ENCODE assay signal across 13 mouse cellular contexts in genomic region chr5:4877131-4877631, GRCm38 (mm10).
DNase-seq lines count a peak whose midpoint lies in the region; ATAC-seq lines count a peak whose summit lies in the region.
"Had no signal": no experiment of that assay in that cellular context is flagged by ENCODE, and none has a peak within 500 bp of the region (broad histone marks: within the 10 kb centered on the region; RNA-seq: fewer than 3 reads in every experiment).

No protein-coding gene starts in this region.

- H3K27ac ChIP-seq in embryonic facial prominence, embryonic 15.5 days (replicated peaks) = no peak overlapping the region
- H3K27ac ChIP-seq in hindbrain, embryonic 14.5 days = peak overlapping the region; percentile 77
- H3K27ac ChIP-seq in neural tube, embryonic 15.5 days (replicated peaks) = no peak overlapping the region
- H3K27ac ChIP-seq in heart, embryonic 12.5 days (ENCODE audit: poor library complexity, severe bottlenecking) = no peak overlapping the region
- H3K27ac ChIP-seq: layer of hippocampus, adult 2 months; limb, embryonic 13.5 days; stomach, embryonic 15.5 days had no signal

- no peak overlapping the region for H3K4me2 ChIP-seq in embryonic facial prominence, embryonic 15.5 days (replicated peaks)
- no peak overlapping the region; the same call in 1 of the 2 replicates for H3K4me2 ChIP-seq in hindbrain, embryonic 14.5 days (replicated peaks)
- no peak overlapping the region for H3K4me2 ChIP-seq in neural tube, embryonic 15.5 days
- H3K4me2 ChIP-seq in heart, embryonic 12.5 days = no peak overlapping the region
- H3K4me2 ChIP-seq: heart, embryonic 11.5 days; limb, embryonic 13.5 days; stomach, embryonic 15.5 days had no signal

- DNase-seq in embryo, embryonic 10.5 days (ENCODE audit: low spot score) = peak; percentile 63
- DNase-seq in hindbrain, embryonic 14.5 days (ENCODE audit: low spot score) = peak; percentile 59
- DNase-seq in testis, postnatal 14 days (ENCODE audit: low spot score) = no peak
- DNase-seq: cerebellum, postnatal 36 days; right cerebral cortex, postnatal 14 days had no signal

- ATAC-seq in embryonic facial prominence, embryonic 15.5 days (ENCODE audit: insufficient number of reproducible peaks, low FRiP score, low TSS enrichment, low read depth) = 0 out of 2 replicates have a peak, but pooled peaks have one; percentile 34
- ATAC-seq in hindbrain, embryonic 14.5 days (ENCODE audit: low FRiP score) = peak; percentile 78
- ATAC-seq in neural tube, embryonic 15.5 days (ENCODE audit: low FRiP score) = peak; percentile 14; the same call in 1 of the 2 replicates
- ATAC-seq in megakaryocyte, adult 5-6 weeks (ENCODE audit: poor library complexity, severe bottlenecking) = no peak
- no peak for ATAC-seq in heart, embryonic 12.5 days (ENCODE audit: insufficient number of reproducible peaks, low FRiP score)

- no peak overlapping the region for H3K9ac ChIP-seq in embryonic facial prominence, embryonic 15.5 days
- peak overlapping the region; percentile 37; the same call in 1 of the 2 replicates for H3K9ac ChIP-seq in hindbrain, embryonic 14.5 days
- H3K9ac ChIP-seq in neural tube, embryonic 15.5 days (replicated peaks) = no peak overlapping the region
- H3K9ac ChIP-seq in heart, embryonic 12.5 days = no peak overlapping the region
- H3K9ac ChIP-seq: limb, embryonic 13.5 days; stomach, embryonic 15.5 days had no signal

- no peaks in the 10 kb centered on the region for H3K27me3 ChIP-seq in embryonic facial prominence, embryonic 15.5 days
- H3K27me3 ChIP-seq in hindbrain, embryonic 14.5 days (ENCODE audit: control insufficient read depth, insufficient read depth, low read length) = no peaks in the 10 kb centered on the region
- no peaks in the 10 kb centered on the region for H3K27me3 ChIP-seq in neural tube, embryonic 15.5 days (replicated peaks)
- H3K27me3 ChIP-seq in heart, embryonic 12.5 days (replicated peaks) = no peaks in the 10 kb centered on the region
- H3K27me3 ChIP-seq: limb, embryonic 13.5 days; stomach, embryonic 15.5 days had no signal

- no peaks in the 10 kb centered on the region for H3K4me1 ChIP-seq in embryonic facial prominence, embryonic 15.5 days
- peaks cover 13% of the 10 kb centered on the region; the same call in 1 of the 2 replicates for H3K4me1 ChIP-seq in hindbrain, embryonic 14.5 days (replicated peaks; ENCODE audit: control insufficient read depth, insufficient read depth, low read length)
- H3K4me1 ChIP-seq in neural tube, embryonic 15.5 days = peaks cover 11% of the 10 kb centered on the region
- 0 out of 2 replicates have a peak, but pooled peaks cover 5% of the 10 kb centered on the region for H3K4me1 ChIP-seq in heart, embryonic 12.5 days (replicated peaks)
- H3K4me1 ChIP-seq: stomach, embryonic 15.5 days had no signal

- H3K36me3 ChIP-seq in embryonic facial prominence, embryonic 15.5 days = no peaks in the 10 kb centered on the region
- H3K36me3 ChIP-seq in hindbrain, embryonic 14.5 days (replicated peaks; ENCODE audit: control insufficient read depth, insufficient read depth) = no peaks in the 10 kb centered on the region; the same call in 1 of the 2 replicates
- H3K36me3 ChIP-seq in neural tube, embryonic 15.5 days = no peaks in the 10 kb centered on the region
- H3K36me3 ChIP-seq in heart, embryonic 12.5 days = 0 out of 2 replicates have a peak, but pooled peaks cover 7% of the 10 kb centered on the region
- H3K36me3 ChIP-seq: stomach, embryonic 15.5 days had no signal

- no peak overlapping the region for H3K4me3 ChIP-seq in embryonic facial prominence, embryonic 15.5 days (replicated peaks)
- no peak overlapping the region for H3K4me3 ChIP-seq in hindbrain, embryonic 14.5 days (replicated peaks; ENCODE audit: low read length)
- no peak overlapping the region for H3K4me3 ChIP-seq in neural tube, embryonic 15.5 days (replicated peaks)
- no peak overlapping the region for H3K4me3 ChIP-seq in heart, embryonic 12.5 days
- H3K4me3 ChIP-seq: layer of hippocampus, adult 2 months; limb, embryonic 13.5 days; stomach, embryonic 15.5 days had no signal

- WGBS in embryonic facial prominence, embryonic 15.5 days = 33% methylated on average over 5 of the region's 5 CpGs
- 8% methylated on average over 5 of the region's 5 CpGs for WGBS in hindbrain, embryonic 14.5 days
- 18% methylated on average over 5 of the region's 5 CpGs for whole genome bisulfite sequencing in neural tube, embryonic 15.5 days
- WGBS in heart, embryonic 12.5 days = 50% methylated on average over 5 of the region's 5 CpGs

- H3K9me3 ChIP-seq in embryonic facial prominence, embryonic 15.5 days (replicated peaks) = no peaks in the 10 kb centered on the region
- 0 out of 2 replicates have a peak, but pooled peaks cover 6% of the 10 kb centered on the region for H3K9me3 ChIP-seq in hindbrain, embryonic 14.5 days (ENCODE audit: control insufficient read depth, low read length)
- no peaks in the 10 kb centered on the region for H3K9me3 ChIP-seq in neural tube, embryonic 15.5 days (replicated peaks)
- peaks cover 5% of the 10 kb centered on the region; the same call in 1 of the 2 replicates for H3K9me3 ChIP-seq in heart, embryonic 12.5 days (replicated peaks)
- H3K9me3 ChIP-seq: limb, embryonic 13.5 days; stomach, embryonic 15.5 days had no signal

Comparison
In these comparisons a context has a peak if more than half of its experiments do, and no peak if none do; other contexts are left out.
1. ATAC-seq: peak in embryonic facial prominence, embryonic 15.5 days (single experiment), hindbrain, embryonic 14.5 days (single experiment) and neural tube, embryonic 15.5 days (single experiment); none in megakaryocyte, adult 5-6 weeks (single experiment) and heart, embryonic 12.5 days (single experiment).